Mouse (Mus musculus) liver, embryonic 14.5 days (tissue): ENCODE measurements around the gene Slc24a4.

Experiments
- CTCF ChIP-seq: IDR thresholded peaks from 2 replicates; pipeline ENCODE4 v1.5.1; 2016; ENCODE audit warnings: antibody characterized with exemption, low read depth, control low read depth
- EP300 ChIP-seq: IDR thresholded peaks from 2 replicates; pipeline ENCODE4 v1.6.1; 2016; ENCODE audit warnings: antibody characterized with exemption, low read depth

DNA sequence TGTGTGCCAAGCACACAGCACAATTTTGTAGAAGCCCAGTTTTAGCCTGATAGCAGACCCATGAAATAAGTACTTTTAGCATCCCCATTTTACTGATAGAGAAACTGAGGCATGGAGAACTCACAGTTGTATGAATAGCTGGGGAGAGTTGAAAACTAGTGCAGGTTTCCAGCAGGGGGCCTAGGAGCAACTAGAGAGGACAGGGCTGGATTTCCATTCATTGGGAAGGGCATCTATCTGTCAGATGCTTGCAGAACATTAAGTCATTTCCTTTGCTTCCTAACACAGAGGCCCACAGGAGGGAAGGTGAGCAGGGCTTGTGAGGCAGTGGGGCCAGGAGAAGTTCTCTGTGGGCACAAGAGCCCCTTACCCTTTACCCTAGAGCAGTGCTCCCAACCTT lies 126.5 kb downstream of the Slc24a4 start:
- TF ChIP-seq CTCF (no peak), EP300 (no peak)
